Mouse (Mus musculus): Measurements from ENCODE around the gene Zfp658. TPM values are rescaled to one million over a fixed set of nuclear protein-coding genes. Genes with fewer than 3 reads are reported as not detected.

Gene Zfp658
- polyA plus RNA-seq, 1 experiment from 2014 or later, result 1.3 TPM

Other genes starting within 250 kb of the Zfp658 start
- 8.2 and 8.8 TPM in 2 replicates for gene Zfp715, start 249.0 kb upstream of the Zfp658 start, polyA plus RNA-seq (2015; fragmentation: Nextera tagmentation; extraction: Ambion mirVana)
- gene Siglecf, start 210.9 kb upstream of the Zfp658 start, polyA plus RNA-seq (2015; fragmentation: Nextera tagmentation; extraction: Ambion mirVana), result 0.17 TPM in 1 of 2 replicates, not detected in the other
- gene Siglecg, start 154.1 kb upstream of the Zfp658 start, polyA plus RNA-seq (2015; fragmentation: Nextera tagmentation; extraction: Ambion mirVana), result 0.08 and 0.19 TPM in 2 replicates
- 0.34 TPM in 1 of 2 replicates, not detected in the other for gene Lim2, start 134.6 kb upstream of the Zfp658 start, polyA plus RNA-seq (2015; fragmentation: Nextera tagmentation; extraction: Ambion mirVana)
- 0.85 and 1.4 TPM in 2 replicates for gene Nkg7, start 125.2 kb upstream of the Zfp658 start, polyA plus RNA-seq (2015; fragmentation: Nextera tagmentation; extraction: Ambion mirVana)
- gene Cldnd2, start 121.5 kb upstream of the Zfp658 start, polyA plus RNA-seq (2015; fragmentation: Nextera tagmentation; extraction: Ambion mirVana), result not detected in 2 replicates
- gene Etfb, start 118.2 kb upstream of the Zfp658 start, polyA plus RNA-seq (2015; fragmentation: Nextera tagmentation; extraction: Ambion mirVana), result 513 and 605 TPM in 2 replicates
- gene Gm45233, start 118.1 kb upstream of the Zfp658 start, polyA plus RNA-seq (2015; fragmentation: Nextera tagmentation; extraction: Ambion mirVana), result 0.32 and 0.33 TPM in 2 replicates
- 2.2 and 2.8 TPM in 2 replicates for gene Vsig10l, start 99.1 kb upstream of the Zfp658 start, polyA plus RNA-seq (2015; fragmentation: Nextera tagmentation; extraction: Ambion mirVana)
- gene Iglon5, start 72.2 kb upstream of the Zfp658 start, polyA plus RNA-seq (2015; fragmentation: Nextera tagmentation; extraction: Ambion mirVana), result 0.09 and 0.12 TPM in 2 replicates
- gene 4931406B18Rik, start 56.3 kb upstream of the Zfp658 start, polyA plus RNA-seq (2015; fragmentation: Nextera tagmentation; extraction: Ambion mirVana), result not detected in 2 replicates
- 0.68 and 1.1 TPM in 2 replicates for gene Cd33, start 17.8 kb upstream of the Zfp658 start, polyA plus RNA-seq (2015; fragmentation: Nextera tagmentation; extraction: Ambion mirVana)
- gene Zfp719, start 17.4 kb downstream of the Zfp658 start, polyA plus RNA-seq (2015; fragmentation: Nextera tagmentation; extraction: Ambion mirVana), result 7.0 TPM in 2 replicates
- gene Zfp819, start 44.9 kb downstream of the Zfp658 start, polyA plus RNA-seq (2015; fragmentation: Nextera tagmentation; extraction: Ambion mirVana), result not detected in 2 replicates
- not detected in 2 replicates for gene Ceacam18, start 72.5 kb downstream of the Zfp658 start, polyA plus RNA-seq (2015; fragmentation: Nextera tagmentation; extraction: Ambion mirVana)
- gene Siglece, start 97.9 kb downstream of the Zfp658 start, polyA plus RNA-seq (2015; fragmentation: Nextera tagmentation; extraction: Ambion mirVana), result 0.41 and 0.52 TPM in 2 replicates
- gene Ctu1, start 109.8 kb downstream of the Zfp658 start, polyA plus RNA-seq (2015; fragmentation: Nextera tagmentation; extraction: Ambion mirVana), result 6.3 and 6.8 TPM in 2 replicates
- not detected in 2 replicates for gene Klk14, start 128.2 kb downstream of the Zfp658 start, polyA plus RNA-seq (2015; fragmentation: Nextera tagmentation; extraction: Ambion mirVana)
- gene Klk13, start 150.3 kb downstream of the Zfp658 start, polyA plus RNA-seq (2015; fragmentation: Nextera tagmentation; extraction: Ambion mirVana), result 0.20 TPM in 1 of 2 replicates, not detected in the other
- gene Klk12, start 206.6 kb downstream of the Zfp658 start, polyA plus RNA-seq (2015; fragmentation: Nextera tagmentation; extraction: Ambion mirVana), result not detected in 2 replicates
- gene Klk11, start 212.3 kb downstream of the Zfp658 start, polyA plus RNA-seq (2015; fragmentation: Nextera tagmentation; extraction: Ambion mirVana), result not detected in 2 replicates
- 0.10 and 0.11 TPM in 2 replicates for gene Klk10, start 218.8 kb downstream of the Zfp658 start, polyA plus RNA-seq (2015; fragmentation: Nextera tagmentation; extraction: Ambion mirVana)
- 0.13 and 0.25 TPM in 2 replicates for gene Klk9, start 229.6 kb downstream of the Zfp658 start, polyA plus RNA-seq (2015; fragmentation: Nextera tagmentation; extraction: Ambion mirVana)
- 25.8 and 27.9 TPM in 2 replicates for gene Klk8, start 235.3 kb downstream of the Zfp658 start, polyA plus RNA-seq (2015; fragmentation: Nextera tagmentation; extraction: Ambion mirVana)
- gene Klk7, start 249.0 kb downstream of the Zfp658 start, polyA plus RNA-seq (2015; fragmentation: Nextera tagmentation; extraction: Ambion mirVana), result 0.09 and 0.10 TPM in 2 replicates